Mouse (Mus musculus) left cerebral cortex, adult 8-10 months (tissue): ENCODE measurements around the gene Ccdc28b. TPM values are rescaled to one million over a fixed set of nuclear protein-coding genes. Genes with fewer than 3 reads are reported as not detected.

Experiments
- DNase-seq, 2 experiments: peaks; one replicate each; pipeline ENCODE4 v3.0.0; 2022; ENCODE audit warnings: low spot score in 2 of 2
- total RNA-seq, 4 experiments: library from RNA; stranded (reverse); gene quantifications; 2 replicates each; pipeline ENCODE4 v1.2.4; 2022

The Ccdc28b gene
- total RNA-seq, 4 experiments from 2014 or later: 46.9 to 51.5 (median 49.4) TPM

GRCm38 (mm10) chr4:129586943-129587342, 36.8 kb downstream of the Ccdc28b start:
- no peak for DNase-seq

GRCm38 (mm10) chr4:129585773-129586172, 38.0 kb downstream of the Ccdc28b start:
- no peak for DNase-seq

GRCm38 (mm10) chr4:129584884-129585608, 38.7 kb downstream of the Ccdc28b start:
- peak; percentile 54 to 76 for DNase-seq

GRCm38 (mm10) chr4:129584370-129584769, 39.4 kb downstream of the Ccdc28b start:
- no peak for DNase-seq

- DNase-seq: no peak
Observed at GRCm38 (mm10) chr4:129582251-129582650, 41.5 kb downstream of the Ccdc28b start.

- DNase-seq: no peak
Observed at GRCm38 (mm10) chr4:129580347-129580746, 43.4 kb downstream of the Ccdc28b start.

- no peak for DNase-seq
Observed at GRCm38 (mm10) chr4:129578466-129578865, 45.3 kb downstream of the Ccdc28b start, which contains the start of gene Fam167b. TSS of gene Fam167b (minus strand) at chr4:129578549.

- DNase-seq: no peak
Observed at GRCm38 (mm10) chr4:129577688-129578087, 46.1 kb downstream of the Ccdc28b start.

- peak in 1 of 2 experiments; percentile 21 for DNase-seq
Observed at GRCm38 (mm10) chr4:129576863-129577491, 46.8 kb downstream of the Ccdc28b start.

GRCm38 (mm10) chr4:129575171-129575844, 48.4 kb downstream of the Ccdc28b start:
- no peak for DNase-seq

GRCm38 (mm10) chr4:129573430-129573829, 50.3 kb downstream of the Ccdc28b start, which contains the start of gene Lck:
TSS of gene Lck (minus strand) at chr4:129573641.
- no peak for DNase-seq

GRCm38 (mm10) chr4:129573093-129573370, 50.7 kb downstream of the Ccdc28b start:
- DNase-seq: no peak

GRCm38 (mm10) chr4:129572236-129573092, 51.3 kb downstream of the Ccdc28b start:
- DNase-seq: no peak

GRCm38 (mm10) chr4:129571551-129572084, 52.1 kb downstream of the Ccdc28b start:
- no peak for DNase-seq

- no peak for DNase-seq
Observed at GRCm38 (mm10) chr4:129570028-129570427, 53.7 kb downstream of the Ccdc28b start.

Other genes starting within 250 kb of the Ccdc28b start
- 1 to 10 TPM; 4.6 to 7.3 (median 5.2) TPM for gene Zbtb8a, start 245.8 kb downstream of the Ccdc28b start, total RNA-seq
- gene Zbtb8b, start 183.1 kb downstream of the Ccdc28b start, total RNA-seq: 1 to 10 TPM; 4.6 to 5.2 (median 4.8) TPM
- gene Bsdc1, start 162.4 kb downstream of the Ccdc28b start, total RNA-seq: 10 to 100 TPM; 54.0 to 70.8 (median 55.5) TPM
- under 1 TPM; 0.38 to 0.60 (median 0.46) TPM for gene Tssk3, start 132.9 kb downstream of the Ccdc28b start, total RNA-seq
- gene Fam229a, start 132.8 kb downstream of the Ccdc28b start, total RNA-seq: not detected
- 10 to 100 TPM; 37.4 to 69.7 (median 61.1) TPM for gene Marcksl1, start 110.4 kb downstream of the Ccdc28b start, total RNA-seq
- gene Hdac1, start 81.2 kb downstream of the Ccdc28b start, total RNA-seq: 10 to 100 TPM; 22.3 to 28.6 (median 25.9) TPM
- 1 to 10 TPM; 2.3 to 4.5 (median 3.8) TPM for gene Lck, start 50.3 kb downstream of the Ccdc28b start, total RNA-seq
- 1 to 10 TPM in 3 of 4 experiments, not detected in 1; 1.0 to 1.4 (median 1.1) TPM for gene Fam167b, start 45.4 kb downstream of the Ccdc28b start, total RNA-seq
- 100 to 1,000 TPM; 120 to 131 (median 124) TPM for gene Eif3i, start 23.3 kb downstream of the Ccdc28b start, total RNA-seq
- 10 to 100 TPM; 86.5 to 90.9 (median 89.3) TPM for gene Tmem234, start 23.3 kb downstream of the Ccdc28b start, total RNA-seq
- gene Dcdc2b, start 9.7 kb downstream of the Ccdc28b start, total RNA-seq: 1 to 10 TPM; 2.2 to 4.9 (median 3.9) TPM
- gene Iqcc, start 4.8 kb downstream of the Ccdc28b start, total RNA-seq: 10 to 100 TPM; 25.7 to 38.1 (median 32.2) TPM
- 10 to 100 TPM; 31.6 to 42.4 (median 37.2) TPM for gene Txlna, start 17.1 kb upstream of the Ccdc28b start, total RNA-seq
- 10 to 100 TPM; 86.1 to 96.3 (median 94.1) TPM for gene Kpna6, start 48.8 kb upstream of the Ccdc28b start, total RNA-seq
- 10 to 100 TPM; 11.5 to 13.4 (median 12.7) TPM for gene Tmem39b, start 72.9 kb upstream of the Ccdc28b start, total RNA-seq
- gene Khdrbs1, start 118.4 kb upstream of the Ccdc28b start, total RNA-seq: 10 to 100 TPM; 89.9 to 93.5 (median 91.2) TPM
- gene Ptp4a2, start 187.3 kb upstream of the Ccdc28b start, total RNA-seq: 100 to 1,000 TPM; 128 to 154 (median 142) TPM